Mouse (Mus musculus): Measurements from ENCODE around the gene Serpinc1.

Gene Serpinc1

DNA sequence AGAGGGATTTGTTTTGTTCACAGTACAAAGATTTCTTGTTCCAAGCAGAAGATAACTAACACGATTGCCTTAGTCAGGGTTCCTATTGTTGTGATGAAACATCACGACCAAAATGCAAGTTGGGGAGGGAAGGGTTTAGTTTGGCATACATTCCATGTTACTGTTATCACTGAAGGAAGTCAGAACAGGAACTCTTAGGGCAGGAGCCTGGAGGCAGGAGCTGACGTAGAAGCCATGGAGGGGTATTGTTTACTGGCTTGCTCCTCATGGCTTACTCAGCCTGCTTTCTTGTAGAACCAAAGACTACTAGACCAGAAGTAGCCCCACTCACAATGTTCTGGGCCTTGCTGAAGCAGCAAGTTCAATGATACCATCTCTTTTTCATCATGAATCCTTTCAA lies 68.6 kb downstream of the Serpinc1 start:
- in situ Hi-C loops (cut with MseI, MboI): no loop called here

All from mouse trophoblast stem cell (cell line).